Mouse (Mus musculus) embryonic facial prominence, embryonic 10.5 days (tissue): ENCODE measurements around the gene Vtcn1. TPM values are rescaled to one million over a fixed set of nuclear protein-coding genes. Genes with fewer than 3 reads are reported as not detected.
"Not testable (repeated sequence)": the region's sequence is repeated elsewhere in the genome, so short reads cannot be mapped to it uniquely, and the experiment has no call there.

Source experiments
- DNase-seq: peaks from one replicate; pipeline ENCODE4 v3.0.0-alpha.2; 2017; ENCODE audit warnings: low spot score
- H3K27ac ChIP-seq: fragments of 300-500 bp; sonication (generic); replicated peaks from 2 replicates; pipeline ENCODE4 v1.5.1; 2016; ENCODE audit warnings: mild to moderate bottlenecking
- H3K27me3 ChIP-seq: fragments of 300-500 bp; sonication (generic); replicated peaks from 2 replicates; pipeline ENCODE4 v1.6.1; 2016; ENCODE audit warnings: low read depth, mild to moderate bottlenecking; ENCODE audit not compliant: poor library complexity, severe bottlenecking
- H3K36me3 ChIP-seq: fragments of 300-500 bp; sonication (generic); replicated peaks from 2 replicates; pipeline ENCODE4 v1.6.1; 2016; ENCODE audit warnings: mild to moderate bottlenecking, moderate library complexity
- H3K4me1 ChIP-seq: fragments of 300-500 bp; sonication (generic); 2 replicates; pipeline ENCODE4 v1.6.1; 2016
- H3K4me3 ChIP-seq: fragments of 300-500 bp; sonication (generic); 2 replicates; pipeline ENCODE4 v1.5.1; 2016; ENCODE audit warnings: mild to moderate bottlenecking, moderate library complexity
- H3K9me3 ChIP-seq: fragments of 300-500 bp; sonication (generic); 2 replicates; pipeline ENCODE4 v1.6.1; 2016; ENCODE audit warnings: mild to moderate bottlenecking
- WGBS: fragments of 180-500 bp; shearing (Covaris S2); methylation state at CpG from one replicate; pipeline ENCODE4 v1.1.7; 2016; 5-methylcytosine and 5-hydroxymethylcytosine counted together
- polyA plus RNA-seq: library from polyadenylated mRNA; unstranded; fragments of >200 nt; fragmentation: Nextera tagmentation; extraction: Ambion mirVana; gene quantifications from 2 replicates; pipeline ENCODE4 v1.2.1, GENCODE M21; 2016

The Vtcn1 gene
- polyA plus RNA-seq, 1 experiment from 2014 or later, result not detected

- WGBS, result 91% methylated on average over 2 of the region's 2 CpGs
- H3K36me3 ChIP-seq, result no peaks in the 10 kb centered on the region
- H3K4me1 ChIP-seq, result 0 out of 2 replicates have a peak, but pooled peaks cover under 1% of the 10 kb centered on the region
- no peak for DNase-seq
- no peaks in the 10 kb centered on the region for H3K27me3 ChIP-seq
- H3K4me3 ChIP-seq, result no peak overlapping the region
- H3K27ac ChIP-seq, result no peak overlapping the region
- H3K9me3 ChIP-seq, result no peaks in the 10 kb centered on the region
These were observed 13.4 kb upstream of the Vtcn1 start for GRCm38 (mm10) chr3:100811836-100812235.

DNA sequence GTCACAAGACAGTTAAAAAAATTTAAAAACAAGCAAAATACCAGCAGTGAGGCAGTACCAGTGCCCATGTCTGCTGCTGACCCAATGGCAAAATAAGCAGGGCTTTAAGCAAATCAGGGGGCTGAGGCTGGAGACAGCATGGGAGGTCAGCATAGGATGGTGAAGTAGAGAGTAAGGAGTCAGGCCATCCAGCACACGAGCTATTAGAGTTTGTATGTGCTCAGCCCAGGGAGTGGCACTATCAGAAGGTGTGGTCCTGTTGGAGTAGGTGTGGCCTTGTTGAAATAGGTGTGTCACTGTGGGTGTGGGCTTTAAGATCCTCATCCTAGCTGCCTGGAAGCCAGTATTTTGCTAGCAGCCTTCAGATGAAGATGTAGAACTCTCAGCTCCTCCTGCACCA, 9.8 kb upstream of the Vtcn1 start:
- DNase-seq, result not testable (repeated sequence)
- 57% methylated on average over 1 of the region's 1 CpGs for WGBS

DNA sequence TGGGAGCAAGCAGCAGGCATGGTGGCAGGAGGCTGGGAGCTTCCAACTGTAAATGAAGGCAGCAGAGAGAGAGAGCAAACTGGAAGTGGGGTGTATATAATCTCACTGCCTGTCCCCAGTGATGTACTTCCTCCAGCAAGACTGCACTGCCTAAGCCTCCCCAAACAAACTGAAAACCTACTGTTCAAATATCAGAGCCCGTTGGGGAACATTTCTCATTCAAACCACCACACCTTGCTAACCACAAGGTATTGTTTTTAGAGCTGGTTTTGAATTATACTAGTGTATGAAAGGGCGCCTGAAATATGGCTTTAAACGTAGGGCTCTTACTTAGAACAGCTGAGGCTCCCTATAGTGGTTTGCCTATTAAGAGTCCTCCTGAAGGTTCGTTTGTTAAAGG, 6.5 kb upstream of the Vtcn1 start:
- Histone ChIP-seq H3K4me3 (no peak overlapping the region), H3K27me3 (no peaks in the 10 kb centered on the region), H3K36me3 (no peaks in the 10 kb centered on the region), H3K27ac (no peak overlapping the region), H3K4me1 (peaks cover 14% of the 10 kb centered on the region), H3K9me3 (no peaks in the 10 kb centered on the region)
- 79% methylated on average over 4 of the region's 4 CpGs for whole genome bisulfite sequencing
- DNase-seq, result no peak

More for the DNA sequence above, 9.8 kb upstream of the Vtcn1 start:
- H3K4me1 ChIP-seq, H3K9me3 ChIP-seq, H3K27me3 ChIP-seq, H3K4me3 ChIP-seq, H3K36me3 ChIP-seq, H3K27ac ChIP-seq: not testable (repeated sequence)

GRCm38 (mm10) chr3:100819571-100819970, 5.7 kb upstream of the Vtcn1 start:
- WGBS, result 94% methylated on average over 5 of the region's 5 CpGs

GRCm38 (mm10) chr3:100820852-100821251, 4.4 kb upstream of the Vtcn1 start:
- H3K9me3 ChIP-seq, result no peaks in the 10 kb centered on the region
- peaks cover 25% of the 10 kb centered on the region for H3K4me1 ChIP-seq
- H3K4me3 ChIP-seq, result no peak overlapping the region
- H3K36me3 ChIP-seq, result no peaks in the 10 kb centered on the region
- DNase-seq, result no peak
- H3K27ac ChIP-seq, result no peak overlapping the region
- no peaks in the 10 kb centered on the region for H3K27me3 ChIP-seq
- WGBS, result 59% methylated on average over 2 of the region's 2 CpGs

More at GRCm38 (mm10) chr3:100819571-100819970, 5.7 kb upstream of the Vtcn1 start:
- Histone ChIP-seq H3K4me1 (peaks cover 14% of the 10 kb centered on the region), H3K27ac (no peak overlapping the region), H3K4me3 (no peak overlapping the region), H3K9me3 (no peaks in the 10 kb centered on the region), H3K27me3 (no peaks in the 10 kb centered on the region), H3K36me3 (no peaks in the 10 kb centered on the region)
- no peak for DNase-seq

DNA sequence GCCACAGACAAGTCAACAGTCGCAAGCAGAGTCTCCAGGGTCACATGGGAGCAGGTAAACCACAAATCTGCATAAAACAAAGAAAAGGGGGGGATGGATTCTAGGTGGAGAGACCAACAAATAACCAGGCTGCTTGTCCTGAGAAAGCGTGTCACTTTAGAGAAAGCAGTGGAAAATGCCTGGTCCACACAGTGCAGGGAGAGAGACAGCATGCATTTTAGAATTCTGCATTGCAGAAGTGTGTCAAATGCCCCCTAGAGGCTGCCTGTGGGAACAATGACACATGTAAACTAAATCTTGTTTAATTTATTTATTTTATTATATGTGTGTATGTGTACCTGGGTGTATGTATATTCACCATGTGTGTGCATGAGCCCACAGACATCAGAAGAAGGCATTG, 4.0 kb upstream of the Vtcn1 start:
- DNase-seq, result no peak
- no peaks in the 10 kb centered on the region for H3K9me3 ChIP-seq
- peaks cover 25% of the 10 kb centered on the region for H3K4me1 ChIP-seq
- no peak overlapping the region for H3K27ac ChIP-seq
- H3K27me3 ChIP-seq, result no peaks in the 10 kb centered on the region
- 66% methylated on average over 2 of the region's 2 CpGs for WGBS
- no peaks in the 10 kb centered on the region for H3K36me3 ChIP-seq
- no peak overlapping the region for H3K4me3 ChIP-seq

DNA sequence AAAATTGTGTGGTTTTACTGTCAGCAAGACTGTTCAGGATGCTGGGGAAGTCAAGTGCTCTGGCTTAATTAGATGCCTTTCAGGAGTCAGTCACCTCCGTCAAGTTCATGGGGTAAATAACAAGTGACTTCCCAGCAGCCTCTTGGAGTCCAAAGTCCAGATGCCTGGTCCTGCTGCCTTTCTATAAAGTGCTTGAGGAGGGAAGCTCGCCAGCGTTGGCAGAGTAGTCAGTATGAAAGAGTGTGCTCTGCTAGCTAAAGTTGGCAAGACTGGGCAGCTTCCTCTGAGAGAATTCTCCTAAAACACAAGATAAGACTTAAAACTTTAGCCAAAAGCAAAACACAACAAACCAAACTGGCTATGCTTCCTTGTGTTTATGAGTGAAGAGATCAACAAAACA, 18.5 kb downstream of the Vtcn1 start:
- WGBS, result 77% methylated on average over 3 of the region's 3 CpGs

GRCm38 (mm10) chr3:100844366-100844765, 19.1 kb downstream of the Vtcn1 start:
- WGBS, result 78% methylated on average over 5 of the region's 5 CpGs
- Histone ChIP-seq H3K4me3 (no peak overlapping the region), H3K36me3 (no peaks in the 10 kb centered on the region), H3K4me1 (no peaks in the 10 kb centered on the region), H3K27me3 (no peaks in the 10 kb centered on the region), H3K9me3 (no peaks in the 10 kb centered on the region), H3K27ac (no peak overlapping the region)
- DNase-seq, result no peak

More for the DNA sequence above, 18.5 kb downstream of the Vtcn1 start:
- Histone ChIP-seq H3K27ac (no peak overlapping the region), H3K4me1 (no peaks in the 10 kb centered on the region), H3K36me3 (no peaks in the 10 kb centered on the region), H3K4me3 (no peak overlapping the region), H3K9me3 (no peaks in the 10 kb centered on the region), H3K27me3 (no peaks in the 10 kb centered on the region)
- DNase-seq, result no peak

- DNase-seq, result no peak
- Histone ChIP-seq H3K4me1 (no peaks in the 10 kb centered on the region), H3K4me3 (no peak overlapping the region), H3K36me3 (no peaks in the 10 kb centered on the region), H3K27me3 (no peaks in the 10 kb centered on the region), H3K27ac (no peak overlapping the region), H3K9me3 (no peaks in the 10 kb centered on the region)
- WGBS, result 87% methylated on average over 7 of the region's 7 CpGs
These were observed 23.1 kb downstream of the Vtcn1 start for GRCm38 (mm10) chr3:100848348-100848747.

DNA sequence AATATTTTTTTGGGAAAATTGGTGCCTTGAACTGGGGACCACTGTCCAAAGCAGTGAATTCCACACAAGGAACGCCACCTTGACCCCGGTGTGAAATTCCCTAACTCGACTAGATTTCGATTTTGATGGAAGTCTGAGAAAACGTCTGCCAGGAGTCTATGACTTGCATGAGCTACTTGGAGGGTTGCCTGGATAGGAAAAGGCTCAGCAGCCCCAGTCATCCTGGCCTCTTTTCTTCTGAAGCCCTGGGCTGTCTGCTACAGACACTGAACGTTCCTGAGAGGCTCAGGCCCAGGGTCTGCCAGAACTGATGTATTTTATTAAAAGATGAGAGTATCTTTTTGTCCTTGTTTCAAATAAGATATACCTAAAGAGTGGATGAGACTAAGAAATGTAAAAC, 25.2 kb downstream of the Vtcn1 start:
- no peaks in the 10 kb centered on the region for H3K36me3 ChIP-seq
- H3K4me3 ChIP-seq, result no peak overlapping the region
- no peak for DNase-seq
- no peak overlapping the region for H3K27ac ChIP-seq
- WGBS, result 83% methylated on average over 6 of the region's 6 CpGs
- no peaks in the 10 kb centered on the region for H3K4me1 ChIP-seq
- H3K9me3 ChIP-seq, result no peaks in the 10 kb centered on the region
- H3K27me3 ChIP-seq, result no peaks in the 10 kb centered on the region

DNA sequence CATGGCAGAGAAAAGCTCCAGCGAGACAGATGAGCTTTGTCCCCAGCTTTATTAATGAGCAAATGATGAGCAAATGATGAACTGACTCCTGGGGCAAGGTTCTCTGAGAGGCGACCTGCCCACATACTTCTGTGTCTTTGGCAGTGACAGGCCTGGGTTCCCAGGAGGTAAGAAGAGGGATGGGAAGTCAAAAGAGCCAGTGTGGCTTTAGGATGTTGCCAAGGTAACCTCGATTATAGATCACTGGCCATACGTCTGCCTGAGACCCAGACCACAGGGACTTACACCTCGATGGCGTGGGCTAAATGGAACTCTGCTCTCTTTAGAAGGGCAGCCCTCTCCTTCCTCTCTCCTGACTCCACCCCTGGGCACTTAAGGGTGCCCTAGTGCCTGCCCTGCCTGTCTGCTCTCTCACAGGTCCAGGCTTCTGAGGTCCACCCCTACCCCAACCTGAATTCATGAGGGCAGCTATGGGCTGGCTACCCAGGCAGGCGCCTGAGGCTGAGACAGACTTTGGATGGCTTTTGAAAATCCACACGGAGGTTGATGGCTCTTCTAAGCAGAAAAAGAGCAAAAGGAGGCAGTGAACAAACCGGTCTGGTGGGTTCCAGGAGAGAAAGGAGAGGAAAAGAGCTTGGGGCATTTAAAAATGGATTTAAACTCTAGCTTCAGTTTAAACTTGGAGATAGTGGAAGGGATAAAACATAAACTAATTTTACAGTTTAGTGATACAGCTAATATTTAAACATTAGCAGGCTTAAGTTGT, 31.0 kb downstream of the Vtcn1 start:
- no peaks in the 10 kb centered on the region for H3K27me3 ChIP-seq
- no peak overlapping the region for H3K4me3 ChIP-seq
- H3K9me3 ChIP-seq, result no peaks in the 10 kb centered on the region
- H3K36me3 ChIP-seq, result no peaks in the 10 kb centered on the region
- H3K27ac ChIP-seq, result no peak overlapping the region; the same call in 1 of the 2 replicates
- H3K4me1 ChIP-seq, result peaks cover 7% of the 10 kb centered on the region; the same call in 1 of the 2 replicates
- DNase-seq, result peak; percentile 29
- 56% methylated on average over 9 of the region's 9 CpGs for WGBS

DNA sequence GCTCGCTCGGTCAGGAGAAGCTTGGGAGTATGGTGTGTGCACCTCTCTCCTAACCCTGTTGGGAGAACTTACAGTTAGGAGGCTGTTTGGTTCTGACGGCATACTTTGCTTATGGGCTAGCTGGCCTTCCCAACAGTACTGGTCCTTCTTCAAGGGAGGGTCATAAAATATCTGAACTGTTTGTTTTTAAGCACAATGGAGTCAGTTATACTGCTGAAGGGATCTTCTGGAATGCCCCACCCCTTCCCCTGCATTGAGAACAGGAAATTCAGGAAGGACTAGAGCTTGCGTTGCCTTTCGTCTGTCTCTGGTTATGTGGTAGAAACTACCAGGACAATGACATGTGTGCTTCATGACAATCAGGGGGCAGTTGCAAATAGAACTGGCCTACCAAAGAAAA, 31.9 kb downstream of the Vtcn1 start:
- WGBS, result 83% methylated on average over 5 of the region's 5 CpGs
- Histone ChIP-seq H3K9me3 (no peaks in the 10 kb centered on the region), H3K4me3 (no peak overlapping the region), H3K27ac (no peak overlapping the region), H3K36me3 (no peaks in the 10 kb centered on the region), H3K27me3 (no peaks in the 10 kb centered on the region), H3K4me1 (peaks cover 7% of the 10 kb centered on the region; the same call in 1 of the 2 replicates)
- DNase-seq, result no peak

- no peaks in the 10 kb centered on the region for H3K9me3 ChIP-seq
- no peak overlapping the region for H3K4me3 ChIP-seq
- no peaks in the 10 kb centered on the region for H3K27me3 ChIP-seq
- no peaks in the 10 kb centered on the region for H3K36me3 ChIP-seq
- 91% methylated on average over 5 of the region's 5 CpGs for WGBS
- H3K27ac ChIP-seq, result no peak overlapping the region
- H3K4me1 ChIP-seq, result peaks cover 7% of the 10 kb centered on the region; the same call in 1 of the 2 replicates
- DNase-seq, result no peak
These were observed 33.2 kb downstream of the Vtcn1 start for GRCm38 (mm10) chr3:100858334-100859002.
